Mouse (Mus musculus): ENCODE measurements around the gene Ube2q1.

Gene Ube2q1

DNA sequence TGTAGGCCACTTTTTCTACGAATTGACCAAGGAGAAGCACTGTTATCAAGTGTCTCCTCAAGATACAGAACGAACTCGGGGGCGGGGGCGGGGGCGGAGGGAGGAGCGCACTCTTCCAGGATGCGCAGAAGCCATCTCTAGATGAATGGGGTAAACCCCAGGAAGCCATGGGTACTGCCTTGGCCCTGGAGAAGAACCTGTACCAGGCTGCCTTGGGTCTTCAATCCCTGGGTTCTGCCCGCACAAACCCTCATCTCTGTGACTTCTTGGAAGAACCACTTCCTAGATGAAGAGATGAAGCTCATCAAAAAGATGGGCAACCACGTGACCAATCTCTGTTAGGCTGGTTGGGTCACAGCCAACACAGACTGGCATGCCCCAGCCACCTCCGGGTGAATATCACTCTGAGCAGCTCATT is 47.7 kb downstream of the Ube2q1 start:
- no peak for DNase-seq (ENCODE audit: low spot score)

DNA sequence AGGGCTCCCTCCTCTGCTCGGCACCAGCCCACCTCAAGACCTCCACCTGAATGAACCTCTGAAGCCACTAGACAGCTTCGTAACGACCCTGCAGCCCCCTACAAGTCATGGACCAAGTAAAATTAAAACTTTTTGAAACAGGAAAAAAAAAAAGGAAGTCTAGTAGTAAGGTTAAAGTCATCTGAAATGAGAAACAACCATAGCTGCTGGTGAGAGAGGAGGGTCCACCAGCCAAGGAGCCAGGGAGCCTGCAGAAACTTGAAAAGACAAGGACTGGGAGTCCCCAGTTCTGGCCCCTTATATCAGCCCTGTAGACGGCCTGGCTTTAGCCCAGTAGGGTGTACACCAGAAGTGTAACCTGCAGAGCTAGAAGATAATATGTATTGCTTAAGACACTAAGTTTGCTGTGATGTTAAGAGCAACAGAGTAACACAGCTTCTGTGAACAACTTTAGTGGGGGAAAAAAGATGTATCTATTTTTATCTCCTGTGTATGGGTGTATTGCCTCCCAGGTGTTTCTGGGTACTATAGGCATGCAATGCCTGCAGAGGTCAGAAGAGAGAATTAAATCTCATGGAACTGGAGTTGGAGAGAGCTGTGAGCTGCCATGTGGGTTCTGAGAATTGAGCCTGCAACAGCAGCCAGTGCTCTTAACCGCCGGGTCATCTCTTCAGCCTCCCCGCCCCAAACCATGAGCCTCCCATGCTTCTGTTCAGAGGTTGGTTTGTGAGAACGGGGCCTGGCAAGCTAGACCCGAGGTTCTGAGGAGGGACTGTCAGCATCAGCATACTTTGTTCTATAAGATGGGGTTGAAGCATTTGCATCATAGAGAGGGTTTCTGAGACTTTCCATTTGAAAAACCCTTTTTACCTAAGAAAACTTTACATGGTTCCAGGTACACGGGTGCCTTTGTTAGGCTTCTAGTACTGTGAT is 48.4 kb downstream of the Ube2q1 start:
- no peak for DNase-seq (ENCODE audit: low spot score)

DNA sequence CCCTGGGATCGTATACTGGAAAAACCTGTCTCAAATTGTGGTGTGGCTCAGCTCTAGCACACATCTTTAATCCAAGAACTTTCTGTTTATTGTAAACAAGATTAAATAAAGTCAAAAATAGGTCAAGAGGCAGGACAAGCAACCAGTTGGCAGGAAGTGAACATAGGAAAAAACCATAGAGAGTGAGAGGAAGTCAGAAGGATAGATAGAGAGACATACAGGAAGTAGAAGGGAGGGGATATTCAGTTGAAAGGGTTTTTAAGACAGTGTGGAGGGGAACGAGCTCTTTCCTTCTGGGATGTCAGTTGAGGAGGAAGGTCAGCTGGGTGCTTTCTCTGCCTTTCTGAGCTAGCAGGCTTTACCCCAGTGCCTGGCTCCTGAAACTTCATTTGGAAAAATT is 50.2 kb downstream of the Ube2q1 start:
- DNase-seq (ENCODE audit: low spot score): no peak

DNA sequence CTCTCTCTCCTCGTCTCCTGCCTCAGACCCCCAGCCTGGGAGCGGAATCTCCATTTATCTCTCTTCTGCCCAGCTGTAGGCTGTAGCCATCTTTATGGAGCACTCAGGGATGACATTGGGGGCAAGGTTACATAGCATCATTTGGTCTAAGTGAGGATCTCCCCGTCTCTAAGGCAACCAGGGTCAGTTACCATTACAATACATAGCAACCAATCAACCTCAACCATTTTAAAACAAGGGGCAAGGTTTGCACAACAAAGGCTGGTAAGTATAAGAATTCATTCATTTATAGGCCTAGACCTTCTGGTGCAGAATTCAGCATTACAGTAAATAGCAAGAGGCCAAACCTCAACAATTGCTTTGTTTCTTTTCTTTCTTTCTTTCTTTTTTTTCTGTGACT is 52.9 kb downstream of the Ube2q1 start:
- no peak for DNase-seq (ENCODE audit: low spot score)

DNA sequence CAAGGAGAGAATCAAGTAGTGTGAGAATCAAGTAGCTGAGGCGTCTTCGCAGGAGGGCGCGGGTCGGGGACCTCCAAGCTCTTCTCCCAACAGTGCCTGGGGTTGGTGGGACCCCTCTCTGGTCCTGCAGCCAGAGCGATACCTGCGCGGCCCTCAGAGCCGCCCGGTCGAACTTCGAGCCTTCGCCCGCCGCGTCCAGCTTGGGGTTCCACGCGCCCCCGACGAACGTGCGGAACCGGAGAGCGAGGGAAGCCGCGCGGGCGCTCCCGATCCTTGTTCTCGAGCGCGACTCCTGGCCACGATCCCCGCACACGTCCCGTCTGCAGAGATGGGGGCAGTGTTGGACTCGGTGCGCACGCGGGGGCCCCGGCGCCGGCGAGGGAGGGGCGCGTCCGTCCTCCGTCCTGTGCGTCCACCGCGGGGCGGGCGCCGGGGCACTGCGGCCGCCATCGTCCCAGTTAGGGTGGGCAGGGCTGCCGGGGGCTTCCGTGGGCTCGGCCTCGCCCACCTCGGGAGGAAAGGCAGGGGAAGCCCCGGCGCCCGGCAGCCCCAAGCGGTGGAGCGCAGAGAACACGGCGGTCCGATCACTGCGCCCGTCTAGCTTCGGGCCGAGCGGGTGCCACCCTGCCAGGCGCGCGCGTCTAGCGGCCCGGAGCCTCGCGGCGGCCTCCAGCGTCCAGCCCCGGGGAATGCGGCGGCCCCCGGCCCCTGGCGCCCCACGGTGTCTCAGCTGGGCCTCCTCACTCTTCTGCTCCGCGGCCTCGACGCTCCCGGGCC is 57.6 kb downstream of the Ube2q1 start, which contains the start of gene She:
She (plus strand) TSS at position 556 of the 777 bp plus-strand sequence.
- DNase-seq (ENCODE audit: low spot score): peak; percentile 18
